Mouse (Mus musculus) left cerebral cortex, adult 18-20 months (tissue): ENCODE data around the gene Cacng7. TPM values are rescaled to one million over a fixed set of nuclear protein-coding genes. Genes with fewer than 3 reads are reported as not detected.

Source experiments
- DNase-seq, 2 experiments: peaks; one replicate each; pipeline ENCODE4 v3.0.0; 2021 to 2022; ENCODE audit warnings: low spot score in 2 of 2, mixed read lengths in 1 of 2
- total RNA-seq, 2 experiments: library from RNA; stranded (reverse); gene quantifications; 2 replicates each; pipeline ENCODE4 v1.2.3; 2021

The Cacng7 gene
- total RNA-seq, 2 experiments from 2014 or later, result 174 to 185 TPM

DNA sequence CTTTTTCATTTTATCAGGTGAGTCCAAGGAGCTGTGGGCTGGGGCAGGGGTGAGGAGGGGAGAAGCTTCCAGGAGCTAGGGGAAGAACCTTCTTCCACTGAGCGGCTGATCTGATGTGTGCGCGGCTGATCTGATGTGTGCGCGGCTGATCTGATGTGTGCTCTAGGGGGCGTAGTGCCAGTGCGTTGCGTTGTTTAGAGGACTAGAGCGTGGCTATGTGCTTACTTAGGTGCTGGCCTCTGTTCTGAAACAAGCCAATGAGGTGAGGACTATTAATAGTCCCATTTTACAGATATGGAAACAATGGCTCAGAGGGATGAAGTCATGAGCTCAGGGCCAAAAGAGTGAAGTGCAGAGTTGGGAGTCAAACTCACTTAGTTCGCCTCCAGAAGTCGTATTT is 6.3 kb downstream of the Cacng7 start:
- no peak for DNase-seq

GRCm38 (mm10) chr7:3343861-3344260 is 11.1 kb downstream of the Cacng7 start:
- DNase-seq, result no peak

DNA sequence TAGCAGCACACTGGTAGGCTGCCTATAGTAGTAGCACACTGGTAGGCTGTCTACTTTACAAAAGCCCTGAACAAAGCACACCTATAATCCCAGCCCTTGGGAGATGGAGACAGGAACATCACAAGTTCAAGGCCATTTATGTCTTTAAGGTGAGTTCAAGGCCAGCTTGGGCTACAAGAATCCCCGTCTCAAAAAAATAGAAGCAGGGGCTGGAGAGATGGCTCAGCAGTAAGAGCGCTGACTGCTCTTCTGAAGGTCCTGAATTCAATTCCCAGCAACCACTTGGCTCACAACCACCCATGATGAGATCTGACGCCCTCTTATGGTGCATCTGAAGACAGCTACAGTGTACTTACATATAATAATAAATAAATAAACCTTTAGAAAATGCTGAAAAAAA is 12.5 kb downstream of the Cacng7 start:
- no peak for DNase-seq

DNA sequence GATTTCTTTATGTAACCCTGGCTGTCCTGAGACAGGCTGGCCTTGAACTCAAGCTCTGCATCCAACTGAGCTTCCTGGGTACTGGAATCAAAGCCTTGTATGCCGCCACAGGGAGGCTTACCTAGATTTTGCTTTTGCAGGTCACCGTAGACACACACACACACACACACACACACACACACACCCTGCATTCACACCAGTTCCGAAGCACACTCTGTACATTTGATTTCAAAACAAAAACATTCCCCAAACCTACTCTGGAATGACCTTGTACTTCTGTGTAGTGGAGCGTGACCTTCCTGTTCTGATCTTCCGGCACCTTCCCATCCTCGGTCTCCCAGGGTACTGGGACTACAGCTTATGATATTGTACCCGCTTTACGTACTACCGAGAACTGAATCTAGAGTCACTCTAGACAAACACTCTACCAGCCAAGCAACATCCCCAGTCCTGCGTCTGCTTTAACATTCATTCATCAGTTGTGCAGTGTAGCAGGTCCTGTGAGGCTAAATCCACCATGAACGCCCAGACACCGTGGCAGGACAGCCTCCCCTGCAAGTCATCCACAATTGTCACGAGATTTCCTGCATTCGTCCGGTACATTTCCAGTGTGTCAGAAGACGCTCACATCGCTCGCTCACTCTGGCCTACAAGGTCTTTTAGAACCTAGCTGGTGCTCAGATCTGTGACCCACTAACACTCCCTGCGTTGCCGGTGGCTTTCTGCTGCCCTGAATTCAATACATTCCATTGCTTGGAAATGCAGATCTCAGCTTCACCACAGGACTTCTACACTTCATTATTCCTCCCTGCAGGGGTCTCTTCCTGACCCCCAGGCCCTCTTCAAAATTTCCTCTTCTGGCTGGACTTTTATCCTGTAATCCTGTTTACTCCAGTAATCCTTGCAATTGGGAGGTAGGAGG is 14.9 kb downstream of the Cacng7 start:
- no peak for DNase-seq

- DNase-seq, result no peak
Observed at GRCm38 (mm10) chr7:3348326-3348725, 15.6 kb downstream of the Cacng7 start.

DNA sequence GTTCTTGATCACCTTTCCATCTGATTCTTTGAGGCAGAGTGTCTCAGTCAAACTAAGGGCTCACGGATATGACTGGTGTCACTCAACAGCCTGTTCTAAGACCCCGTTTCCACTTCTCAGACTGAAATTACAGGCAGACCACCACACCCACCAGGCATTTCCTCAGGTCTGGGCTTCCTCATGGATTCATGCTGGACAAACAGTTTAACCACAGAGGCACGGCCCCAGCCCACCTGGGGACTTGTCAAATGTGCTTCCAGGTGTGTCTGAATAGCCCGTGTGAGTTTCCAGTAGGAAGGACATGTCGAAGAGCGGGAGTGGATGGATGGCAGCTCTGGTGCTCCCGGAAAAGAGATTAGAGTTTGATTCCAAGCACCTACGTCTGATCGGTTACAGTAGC is 17.0 kb downstream of the Cacng7 start:
- DNase-seq, result no peak

DNA sequence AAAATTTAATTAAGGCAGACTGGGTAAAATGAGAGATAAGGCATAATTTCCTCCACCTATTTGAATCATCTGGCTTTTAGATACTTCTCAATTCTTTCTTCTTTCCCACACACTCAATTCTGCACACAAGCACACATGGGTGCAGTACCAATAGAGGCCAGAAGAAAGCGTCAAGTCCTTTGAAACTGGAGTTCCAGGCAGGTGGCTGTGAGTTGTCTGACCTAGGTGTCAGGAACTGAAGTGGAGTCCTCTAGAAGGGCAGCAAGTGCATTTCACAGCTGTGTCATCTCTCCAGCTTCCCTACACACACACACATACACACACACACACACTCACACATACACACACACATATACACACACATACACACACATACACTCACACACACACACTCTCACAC is 18.8 kb downstream of the Cacng7 start:
- DNase-seq, result no peak

DNA sequence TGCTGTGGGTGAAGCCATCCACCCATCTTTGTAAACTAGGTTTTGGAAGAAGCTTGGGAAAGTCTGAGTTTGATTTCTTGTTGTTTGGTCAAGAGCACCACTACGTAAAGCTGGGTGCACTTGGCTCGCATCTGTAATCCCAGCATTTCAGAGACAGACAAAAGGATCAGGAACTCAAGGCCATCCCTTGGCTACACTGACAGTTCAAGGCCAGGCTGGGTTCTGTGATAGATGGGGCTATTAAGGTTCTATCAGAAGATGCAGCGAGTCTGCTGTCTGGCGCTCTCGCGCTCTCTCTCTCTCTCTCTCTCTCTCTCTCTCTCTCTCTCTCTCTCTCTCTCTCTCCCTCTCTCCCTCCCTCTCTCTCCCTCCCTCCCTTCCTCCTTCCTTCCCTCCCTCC is 22.1 kb downstream of the Cacng7 start:
- DNase-seq, result no peak

DNA sequence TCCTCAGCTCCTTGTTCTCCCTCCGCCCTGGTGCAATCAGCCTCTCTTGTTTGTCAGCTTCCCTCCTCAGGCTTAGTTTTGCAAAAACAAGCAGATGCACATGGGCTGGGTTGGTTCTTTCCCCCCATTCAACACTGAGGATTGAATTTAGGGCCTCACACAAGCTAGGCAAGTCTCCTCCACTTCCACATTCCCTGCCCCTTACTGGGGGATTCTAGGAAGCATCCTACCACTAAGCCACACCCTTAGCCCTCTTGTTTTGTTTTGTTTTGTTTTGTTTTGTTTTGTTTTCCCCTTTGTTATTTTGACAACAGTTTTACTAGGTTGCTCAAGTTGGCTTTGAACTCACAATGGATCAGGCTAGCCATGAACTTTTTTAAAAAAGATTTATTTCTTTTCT is 27.9 kb downstream of the Cacng7 start:
- DNase-seq, result no peak

- no peak for DNase-seq
Observed at GRCm38 (mm10) chr7:3365547-3366279, 33.0 kb downstream of the Cacng7 start.

DNA sequence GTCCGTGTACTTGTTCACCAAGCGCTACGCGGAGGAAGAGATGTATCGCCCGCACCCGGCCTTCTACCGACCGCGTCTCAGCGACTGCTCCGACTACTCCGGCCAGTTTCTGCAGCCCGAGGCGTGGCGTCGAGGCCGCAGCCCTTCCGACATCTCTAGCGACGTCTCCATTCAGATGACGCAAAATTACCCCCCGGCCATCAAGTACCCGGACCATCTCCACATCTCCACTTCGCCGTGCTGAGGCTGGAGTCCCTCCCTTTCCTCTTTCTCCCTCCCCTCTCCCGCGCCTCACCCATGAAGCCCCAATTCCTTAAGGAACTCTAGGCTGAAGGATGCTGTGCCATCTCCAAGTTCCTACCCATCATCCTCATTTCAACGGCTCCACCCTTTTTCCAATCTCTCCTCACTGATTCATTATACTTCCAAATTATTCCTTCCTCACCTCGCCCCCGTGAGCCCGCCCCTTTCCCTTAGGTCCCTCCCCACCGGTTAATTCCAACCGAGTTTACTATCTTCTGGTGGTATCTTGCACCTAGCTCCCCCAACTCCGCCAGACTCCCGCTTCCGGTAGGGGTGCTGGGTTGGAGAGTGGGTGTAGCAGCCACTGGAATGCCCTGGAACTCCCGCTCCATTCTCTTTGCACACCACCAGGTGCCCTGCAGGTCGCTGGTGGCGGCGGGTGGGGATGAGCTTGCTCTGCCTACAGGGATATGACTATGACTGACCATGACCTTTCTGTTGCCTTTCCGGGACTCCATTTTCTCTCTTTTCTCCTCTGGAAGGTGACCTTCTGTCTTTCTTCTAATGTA is 34.2 kb downstream of the Cacng7 start:
- no peak for DNase-seq

DNA sequence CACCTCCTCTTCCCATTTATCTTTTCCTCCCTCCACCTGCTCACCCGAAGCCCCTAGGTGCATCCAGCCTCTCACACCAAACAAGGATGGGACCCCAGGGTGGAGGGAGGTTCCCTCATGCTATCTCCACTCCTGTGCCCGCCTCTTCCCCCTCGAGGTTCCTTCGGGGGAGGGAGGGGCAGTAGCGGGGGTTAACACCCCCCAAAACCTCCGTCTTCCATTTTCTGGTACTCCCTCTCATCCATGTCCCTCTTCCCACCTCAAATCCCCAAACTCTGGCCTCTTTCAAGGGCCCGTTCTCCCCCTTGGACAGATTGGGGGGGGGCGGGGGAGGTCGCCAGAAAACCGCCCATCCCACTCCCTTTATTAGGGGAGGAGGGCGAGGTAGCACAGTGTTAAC is 34.8 kb downstream of the Cacng7 start:
- DNase-seq, result no peak

DNA sequence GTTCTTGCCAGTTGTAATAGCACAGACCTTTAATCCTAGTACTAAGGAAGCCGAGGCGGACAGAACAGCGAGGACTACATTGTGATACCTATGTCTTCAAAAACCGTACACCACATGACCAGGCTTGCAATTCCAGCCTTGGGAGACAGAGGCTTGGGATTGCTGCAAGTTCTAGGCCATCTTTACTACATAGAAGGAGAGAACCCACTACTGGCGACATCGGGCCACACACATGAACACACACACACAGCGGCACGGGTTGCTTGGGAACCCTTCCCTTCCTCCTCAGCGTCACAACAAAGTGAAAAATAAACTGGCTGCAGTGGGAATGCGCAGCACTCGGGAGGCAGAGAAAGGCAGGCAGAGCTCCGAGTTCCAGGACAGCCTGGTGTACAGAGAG is 35.6 kb downstream of the Cacng7 start:
- no peak for DNase-seq

DNA sequence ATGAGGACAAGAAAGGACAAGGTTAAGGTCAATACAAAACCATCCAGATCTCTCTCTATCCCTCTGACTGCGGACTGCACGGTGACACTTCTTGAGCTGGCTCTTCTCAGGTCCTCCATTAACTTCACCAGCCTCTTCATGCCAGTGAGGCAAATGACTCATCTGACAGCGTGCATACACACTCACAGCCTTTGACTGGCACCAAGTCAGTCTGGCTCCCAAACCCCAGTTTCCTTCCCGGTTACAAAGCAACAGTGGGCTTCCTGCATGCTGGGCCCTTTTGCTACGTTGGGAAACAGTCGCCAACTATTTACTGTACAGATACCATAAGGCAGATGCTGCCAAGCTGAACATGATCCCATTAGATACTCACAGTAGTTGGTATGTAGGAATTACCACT is 36.4 kb downstream of the Cacng7 start:
- no peak for DNase-seq

DNA sequence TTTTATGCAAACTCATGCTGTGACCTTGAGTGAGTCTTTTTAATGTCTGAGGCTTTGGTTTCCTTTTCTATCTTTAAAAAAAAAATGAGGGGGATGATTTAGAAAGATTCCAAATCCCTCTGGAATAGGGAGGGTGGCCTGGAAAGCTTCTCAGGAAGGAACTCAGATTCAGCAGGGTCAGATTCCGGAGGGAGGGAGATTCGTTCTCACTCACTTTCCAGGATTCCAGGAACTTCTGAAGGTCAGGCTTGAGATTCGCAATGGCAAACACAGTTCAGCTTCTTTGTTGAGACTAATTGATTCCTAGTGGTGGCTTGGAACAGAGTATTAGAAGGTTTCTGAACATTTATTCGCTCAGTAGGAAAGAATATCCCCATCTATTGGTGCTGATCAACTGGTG is 37.7 kb downstream of the Cacng7 start:
- DNase-seq, result no peak

DNA sequence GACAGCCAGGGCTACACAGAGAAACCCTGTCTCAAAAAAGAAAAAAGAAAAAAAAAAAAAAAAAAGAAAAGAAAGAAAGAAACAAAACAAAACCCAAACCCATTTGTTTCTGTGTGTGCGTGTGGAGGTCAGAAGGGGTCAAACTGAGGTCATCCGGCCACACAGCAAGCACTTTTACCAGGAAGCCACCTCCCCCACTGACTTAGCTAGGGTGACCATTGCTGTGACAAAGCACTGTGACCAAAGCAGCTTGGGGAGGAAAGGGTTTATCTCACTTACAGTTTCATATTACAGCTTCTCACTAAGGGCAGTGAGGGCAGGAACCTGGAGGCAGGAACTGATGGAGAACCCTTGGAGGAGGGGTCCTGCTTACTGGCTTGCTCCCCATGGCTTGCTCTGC is 39.6 kb downstream of the Cacng7 start:
- DNase-seq, result no peak

GRCm38 (mm10) chr7:3373754-3374153 is 41.0 kb downstream of the Cacng7 start:
- DNase-seq, result no peak

DNA sequence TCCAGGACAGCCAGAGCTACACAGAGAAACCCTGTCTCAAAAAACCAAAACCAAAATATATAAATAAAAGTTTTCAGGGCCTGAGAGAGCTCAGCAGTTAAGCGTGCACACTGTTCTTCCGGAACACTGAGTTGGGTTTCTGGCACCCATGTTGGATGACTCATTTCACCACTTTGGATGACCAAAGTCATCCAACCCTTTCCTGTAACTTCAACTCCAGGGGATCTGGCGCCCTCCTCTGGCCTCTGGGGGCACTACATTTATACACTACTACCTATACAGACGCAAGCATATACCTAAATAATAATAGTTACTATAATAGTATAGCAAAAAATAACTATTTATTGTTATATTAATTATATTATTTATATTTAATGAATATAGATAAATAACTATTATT is 44.1 kb downstream of the Cacng7 start:
- DNase-seq, result peak in 1 of 2 experiments; percentile 69

DNA sequence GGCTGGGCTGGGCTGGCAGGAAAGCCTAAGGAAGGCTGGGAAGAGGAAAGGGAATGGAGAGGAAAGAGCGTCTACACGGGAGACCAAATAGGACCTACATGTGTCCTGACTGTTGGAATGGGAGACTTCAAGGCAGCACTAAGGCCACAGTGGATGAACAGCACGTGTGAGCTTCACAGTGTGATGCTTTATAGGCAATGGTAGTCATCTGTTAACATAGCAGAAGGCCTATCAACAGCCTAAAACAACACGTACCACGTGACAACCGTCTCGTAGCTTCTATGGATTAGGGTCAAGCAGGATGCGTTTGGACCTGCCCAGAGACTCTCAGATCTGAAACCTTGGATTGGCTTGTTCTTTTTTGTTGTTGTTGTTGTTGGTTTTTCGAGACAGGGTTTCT is 49.4 kb downstream of the Cacng7 start:
- no peak for DNase-seq

DNA sequence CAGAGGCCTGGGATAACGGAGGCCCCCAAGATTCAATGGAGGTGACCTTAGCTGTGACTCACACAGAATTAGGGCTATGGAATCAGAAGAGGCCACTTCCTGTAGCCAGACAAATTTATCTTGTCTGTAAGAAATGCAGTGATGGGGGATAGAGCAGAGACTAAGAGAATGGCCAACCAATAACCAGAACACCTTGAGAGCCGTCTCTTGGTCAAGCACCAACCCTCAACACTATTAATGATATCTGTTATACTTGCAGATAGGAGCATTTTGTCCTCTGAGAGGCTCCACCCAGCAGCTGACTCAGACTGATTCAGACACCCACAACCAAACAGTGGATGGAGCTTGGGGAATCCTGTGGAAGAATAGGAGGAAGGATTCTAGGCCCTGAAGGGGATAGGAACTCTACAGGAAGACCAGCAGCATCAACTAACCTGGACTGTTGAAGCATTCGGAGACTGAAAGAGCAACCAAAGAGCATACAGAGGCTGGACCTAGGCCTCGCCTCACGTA is 52.1 kb downstream of the Cacng7 start:
- DNase-seq, result no peak

GRCm38 (mm10) chr7:3386036-3386730 is 53.4 kb downstream of the Cacng7 start:
- DNase-seq, result no peak
